ENCODE assay signal across 32 mouse cellular contexts in genomic region chr17:34556406-34556805, GRCm38 (mm10). TPM values are rescaled to one million over a fixed set of nuclear protein-coding genes. Genes with fewer than 3 reads are reported as not detected.
A peak's percentile ranks its signal among the peaks of the same experiment; 100 is the strongest.
DNase-seq lines count a peak whose midpoint lies in the region; ATAC-seq and TF ChIP-seq lines count a peak whose summit lies in the region.
"Had no signal": no experiment of that assay in that cellular context is flagged by ENCODE, and none has a peak within 500 bp of the region (broad histone marks: within the 10 kb centered on the region; RNA-seq: fewer than 3 reads in every experiment).

No protein-coding gene starts in this region.

- no peak overlapping the region for H3K4me2 ChIP-seq in forebrain, embryonic 13.5 days
- H3K4me2 ChIP-seq: embryonic facial prominence, embryonic 13.5 days; embryonic facial prominence, embryonic 15.5 days; forebrain, embryonic 12.5 days; forebrain, embryonic 15.5 days had no signal

- no peaks in the 10 kb centered on the region for H3K9me3 ChIP-seq in forebrain, embryonic 13.5 days (replicated peaks)
- H3K9me3 ChIP-seq: embryonic facial prominence, embryonic 13.5 days; embryonic facial prominence, embryonic 15.5 days; forebrain, embryonic 10.5 days; forebrain, embryonic 12.5 days; forebrain, embryonic 15.5 days; G1E had no signal

- peak overlapping the region; percentile 9; the same call in 1 of the 2 replicates for H3K27ac ChIP-seq in bone marrow macrophage, adult 2 months (ENCODE audit: insufficient read depth, low read depth, low read length)
- peak overlapping the region; percentile 71 for H3K27ac ChIP-seq in macrophage
- H3K27ac ChIP-seq in forebrain, embryonic 13.5 days: no peak overlapping the region
- H3K27ac ChIP-seq: embryonic facial prominence, embryonic 13.5 days; embryonic facial prominence, embryonic 15.5 days; forebrain, embryonic 10.5 days; forebrain, embryonic 12.5 days; forebrain, embryonic 15.5 days had no signal

- no peak for TF ChIP-seq POLR2A in bone marrow macrophage, adult 2 months (IDR thresholded peaks at IDR 0.05; ENCODE audit: borderline replicate concordance, low read depth, low read length)

- H3K4me1 ChIP-seq in bone marrow macrophage, adult 2 months (ENCODE audit: control insufficient read depth, insufficient read depth, low read length): peaks cover 18% of the 10 kb centered on the region
- H3K4me1 ChIP-seq in forebrain, embryonic 13.5 days: no peaks in the 10 kb centered on the region
- H3K4me1 ChIP-seq: embryonic facial prominence, embryonic 13.5 days; embryonic facial prominence, embryonic 15.5 days; forebrain, embryonic 12.5 days; forebrain, embryonic 15.5 days had no signal

- peak; percentile 31 for DNase-seq in adrenal gland, postnatal 10 days
- no peak for DNase-seq in adrenal gland, postnatal 25 days
- DNase-seq in 416B (ENCODE audit: low read depth): peak; percentile 46
- DNase-seq in lung, postnatal 14 days: no peak
- no peak for DNase-seq in heart, adult 18-20 months
- DNase-seq: adrenal gland, postnatal 36 days; B cell, adult 2 months; cerebellum, adult 11-12 months; cerebellum, adult 2 months; cerebellum, adult 9-11 months; cerebellum, postnatal 14 days; cerebellum, postnatal 36 days; embryo, embryonic 11 days; forebrain, postnatal 0 days had no signal

- no peak for TF ChIP-seq CTCF in bone marrow macrophage, adult 2 months (IDR thresholded peaks at IDR 0.05; ENCODE audit: low read depth, low read length)

- no peak overlapping the region for H3K9ac ChIP-seq in forebrain, embryonic 13.5 days
- H3K9ac ChIP-seq: embryonic facial prominence, embryonic 13.5 days; embryonic facial prominence, embryonic 15.5 days; forebrain, embryonic 12.5 days; forebrain, embryonic 15.5 days; forebrain, postnatal 0 days had no signal

- ATAC-seq in forebrain, embryonic 13.5 days: no peak
- ATAC-seq: activated CD4-positive, CD25-positive, alpha-beta regulatory T cell, adult 4 months; CD4-positive, CD25-positive, alpha-beta regulatory T cell, adult 4 months; forebrain, embryonic 15.5 days; forebrain, postnatal 0 days; Patski had no signal

- no peaks in the 10 kb centered on the region for H3K27me3 ChIP-seq in forebrain, embryonic 13.5 days
- H3K27me3 ChIP-seq: CH12.LX; embryonic facial prominence, embryonic 13.5 days; embryonic facial prominence, embryonic 15.5 days; forebrain, embryonic 15.5 days had no signal

- 44% methylated on average over 8 of the region's 8 CpGs for WGBS in macrophage (ENCODE audit: missing documents)
- WGBS in forebrain, embryonic 13.5 days: 90% methylated on average over 8 of the region's 8 CpGs

- no peak overlapping the region for H3K4me3 ChIP-seq in bone marrow macrophage, adult 2 months (ENCODE audit: insufficient read depth, low read length)
- H3K4me3 ChIP-seq in macrophage (ENCODE audit: inconsistent target): no peak overlapping the region
- no peak overlapping the region for H3K4me3 ChIP-seq in forebrain, embryonic 13.5 days
- H3K4me3 ChIP-seq: embryonic facial prominence, embryonic 13.5 days; embryonic facial prominence, embryonic 15.5 days; erythroblast, embryonic 14.5 days; forebrain, embryonic 10.5 days; forebrain, embryonic 12.5 days; forebrain, embryonic 15.5 days had no signal

- H3K79me2 ChIP-seq in macrophage (ENCODE audit: inconsistent target): no peaks in the 10 kb centered on the region

- H3K36me3 ChIP-seq in macrophage (ENCODE audit: inconsistent target): no peaks in the 10 kb centered on the region
- H3K36me3 ChIP-seq in forebrain, embryonic 13.5 days (ENCODE audit: poor library complexity, severe bottlenecking): no peaks in the 10 kb centered on the region
- H3K36me3 ChIP-seq: embryonic facial prominence, embryonic 13.5 days; embryonic facial prominence, embryonic 15.5 days; forebrain, embryonic 10.5 days; forebrain, embryonic 12.5 days; forebrain, embryonic 15.5 days; G1E had no signal

RNA-seq across cellular contexts. Expression of gene Notch4, which starts 7.7 kb away (rescaled TPM):
- total RNA-seq in adrenal gland, postnatal 10 days (2021): 10 to 100 TPM; 34.9 to 36.3 TPM
- 27.8 and 29.5 TPM in 2 replicates for total RNA-seq in adrenal gland, postnatal 25 days (2021)
- 0.78 and 1.3 TPM in 2 replicates for polyA plus RNA-seq in bone marrow macrophage, adult 2 months (2012; ENCODE audit: insufficient read depth, insufficient read length, missing spikeins)
- total RNA-seq in macrophage (2018; cell fraction: chromatin; rRNA removed): 1 to 10 TPM in 1 of 26 experiments, under 1 TPM in 18, not detected in 7; 0.08 to 1.7 (median 0.17) TPM
- under 1 TPM in 22 of 26 experiments, not detected in 4; under 0.01 to 0.28 (median 0.07) TPM for total RNA-seq in macrophage (2018; cell fraction: cytosol; rRNA removed)
- 1 to 10 TPM in 3 of 26 experiments, under 1 TPM in 20, not detected in 3; 0.06 to 1.5 (median 0.37) TPM for total RNA-seq in macrophage (2018; cell fraction: nucleus; rRNA removed)
- polyA plus RNA-seq in macrophage (2018): 0.08 to 0.30 TPM (median 0.11 TPM) in 3 replicates
- polyA plus RNA-seq in forebrain, embryonic 13.5 days (2015; fragmentation: Nextera tagmentation; extraction: Ambion mirVana): 4.6 and 7.7 TPM in 2 replicates
- 10 to 100 TPM; 33.8 to 40.6 TPM for total RNA-seq in heart, adult 18-20 months (2021)

RNA-seq across cellular contexts. Expression of gene Gpsm3, which starts 33.2 kb away (rescaled TPM):
- total RNA-seq in adrenal gland, postnatal 10 days (2021): 10 to 100 TPM; 11.0 to 12.1 TPM
- 4.6 and 4.9 TPM in 2 replicates for total RNA-seq in adrenal gland, postnatal 25 days (2021)
- polyA plus RNA-seq in bone marrow macrophage, adult 2 months (2012; ENCODE audit: insufficient read depth, insufficient read length, missing spikeins): 217 and 244 TPM in 2 replicates
- 10 to 100 TPM in 22 of 26 experiments, 1 to 10 TPM in 4; 4.8 to 81.2 (median 28.1) TPM for total RNA-seq in macrophage (2018; cell fraction: chromatin; rRNA removed)
- 100 to 1,000 TPM; 107 to 228 (median 174) TPM for total RNA-seq in macrophage (2018; cell fraction: cytosol; rRNA removed)
- total RNA-seq in macrophage (2018; cell fraction: nucleus; rRNA removed): 100 to 1,000 TPM in 5 of 26 experiments, 10 to 100 TPM in 21; 22.6 to 150 (median 71.5) TPM
- 124 to 167 TPM (median 152 TPM) in 3 replicates for polyA plus RNA-seq in macrophage (2018)
- 2.4 and 3.0 TPM in 2 replicates for polyA plus RNA-seq in forebrain, embryonic 13.5 days (2015; fragmentation: Nextera tagmentation; extraction: Ambion mirVana)
- total RNA-seq in heart, adult 18-20 months (2021): 1 to 10 TPM; 4.1 to 5.9 TPM

RNA-seq across cellular contexts. Expression of gene Pbx2, which starts 34.7 kb away (rescaled TPM):
- total RNA-seq in adrenal gland, postnatal 10 days (2021): 10 to 100 TPM; 39.0 to 52.4 TPM
- 36.4 and 51.6 TPM in 2 replicates for total RNA-seq in adrenal gland, postnatal 25 days (2021)
- 85.9 and 90.0 TPM in 2 replicates for polyA plus RNA-seq in bone marrow macrophage, adult 2 months (2012; ENCODE audit: insufficient read depth, insufficient read length, missing spikeins)
- total RNA-seq in macrophage (2018; cell fraction: chromatin; rRNA removed): 100 to 1,000 TPM in 3 of 26 experiments, 10 to 100 TPM in 23; 13.4 to 110 (median 51.5) TPM
- 10 to 100 TPM; 23.9 to 61.8 (median 51.4) TPM for total RNA-seq in macrophage (2018; cell fraction: cytosol; rRNA removed)
- total RNA-seq in macrophage (2018; cell fraction: nucleus; rRNA removed): 10 to 100 TPM; 18.6 to 84.5 (median 38.1) TPM
- polyA plus RNA-seq in macrophage (2018): 44.7 to 64.2 TPM (median 45.7 TPM) in 3 replicates
- polyA plus RNA-seq in forebrain, embryonic 13.5 days (2015; fragmentation: Nextera tagmentation; extraction: Ambion mirVana): 10.2 and 10.5 TPM in 2 replicates
- 10 to 100 TPM; 13.6 to 17.4 TPM for total RNA-seq in heart, adult 18-20 months (2021)

RNA-seq across cellular contexts. Expression of gene Btnl6, which starts 39.3 kb away (rescaled TPM):
- not detected for total RNA-seq in adrenal gland, postnatal 10 days (2021)
- total RNA-seq in adrenal gland, postnatal 25 days (2021): not detected in 2 replicates
- polyA plus RNA-seq in bone marrow macrophage, adult 2 months (2012; ENCODE audit: insufficient read depth, insufficient read length, missing spikeins): not detected in 2 replicates
- total RNA-seq in macrophage (2018; cell fraction: chromatin; rRNA removed): under 1 TPM in 1 of 26 experiments, not detected in 25; 0.67 TPM
- total RNA-seq in macrophage (2018; cell fraction: cytosol; rRNA removed): under 1 TPM in 3 of 26 experiments, not detected in 23; 0.09 to 0.17 (median 0.10) TPM
- under 1 TPM in 5 of 26 experiments, not detected in 21; 0.34 to 0.64 (median 0.45) TPM for total RNA-seq in macrophage (2018; cell fraction: nucleus; rRNA removed)
- 0.09 to 0.27 TPM in 2 of 3 replicates, not detected in the other for polyA plus RNA-seq in macrophage (2018)
- not detected in 2 replicates for polyA plus RNA-seq in forebrain, embryonic 13.5 days (2015; fragmentation: Nextera tagmentation; extraction: Ambion mirVana)
- total RNA-seq in heart, adult 18-20 months (2021): not detected
- total RNA-seq: adrenal gland, adult 18-20 months; adrenal gland, postnatal 36 days; CH12.LX; common myeloid progenitor, adult 5-6 weeks; forebrain, postnatal 0 days had no signal
- polyA plus RNA-seq: activated CD4-positive, CD25-positive, alpha-beta regulatory T cell, adult 4 months; brain, embryonic 14.5 days; cerebellum, adult 2 months; embryonic facial prominence, embryonic 11.5 days; embryonic facial prominence, embryonic 13.5 days; embryonic facial prominence, embryonic 15.5 days; erythroblast, embryonic 14.5 days; forebrain, embryonic 10.5 days; forebrain, embryonic 12.5 days; forebrain, embryonic 15.5 days; forebrain, postnatal 0 days; G1E; Patski had no signal

RNA-seq across cellular contexts. Expression of gene Ager, which starts 41.3 kb away (rescaled TPM):
- 1 to 10 TPM; 2.0 to 4.3 TPM for total RNA-seq in adrenal gland, postnatal 10 days (2021)
- total RNA-seq in adrenal gland, postnatal 25 days (2021): 0.57 and 1.5 TPM in 2 replicates
- polyA plus RNA-seq in bone marrow macrophage, adult 2 months (2012; ENCODE audit: insufficient read depth, insufficient read length, missing spikeins): 1.3 and 2.2 TPM in 2 replicates
- total RNA-seq in macrophage (2018; cell fraction: chromatin; rRNA removed): 10 to 100 TPM in 5 of 26 experiments, 1 to 10 TPM in 20, under 1 TPM in 1; 0.71 to 15.6 (median 6.0) TPM
- under 1 TPM in 14 of 26 experiments, not detected in 12; 0.11 to 0.44 (median 0.22) TPM for total RNA-seq in macrophage (2018; cell fraction: cytosol; rRNA removed)
- total RNA-seq in macrophage (2018; cell fraction: nucleus; rRNA removed): 1 to 10 TPM in 22 of 26 experiments, under 1 TPM in 4; 0.72 to 9.9 (median 2.8) TPM
- 0.22 to 0.38 TPM (median 0.27 TPM) in 3 replicates for polyA plus RNA-seq in macrophage (2018)
- 2.3 and 2.5 TPM in 2 replicates for polyA plus RNA-seq in forebrain, embryonic 13.5 days (2015; fragmentation: Nextera tagmentation; extraction: Ambion mirVana)
- under 1 TPM in 1 of 2 experiments, not detected in 1; 0.23 TPM for total RNA-seq in heart, adult 18-20 months (2021)

Comparison
In these comparisons a context has a peak if more than half of its experiments do, and no peak if none do; other contexts are left out.
1. DNase-seq: peak in adrenal gland, postnatal 10 days (single experiment) and 416B (single experiment); none in adrenal gland, postnatal 25 days (single experiment), lung, postnatal 14 days (single experiment) and heart, adult 18-20 months (0 of 2).